Mouse (Mus musculus) gastrocnemius, postnatal 10 days (tissue): ENCODE measurements around the gene Kcnk15. TPM values are rescaled to one million over a fixed set of nuclear protein-coding genes. Genes with fewer than 3 reads are reported as not detected.

Experiments used
- DNase-seq: peaks from one replicate; pipeline ENCODE4 v3.0.0; 2021; ENCODE audit warnings: mixed read lengths
- total RNA-seq, 2 experiments: library from RNA; stranded (reverse); gene quantifications; 2 replicates each; pipeline ENCODE4 v1.2.3; 2021

Gene Kcnk15
- total RNA-seq, 2 experiments from 2014 or later, result not detected

GRCm38 (mm10) chr2:163876830-163877498 lies 23.5 kb downstream of the Kcnk15 start:
- DNase-seq, result no peak

- peak; percentile 54 for DNase-seq
Observed at GRCm38 (mm10) chr2:163880891-163881290, 27.4 kb downstream of the Kcnk15 start.

GRCm38 (mm10) chr2:163882859-163883652 lies 29.6 kb downstream of the Kcnk15 start:
- DNase-seq, result no peak

GRCm38 (mm10) chr2:163889411-163889810 lies 36.0 kb downstream of the Kcnk15 start:
- peak; percentile 38 for DNase-seq

- no peak for DNase-seq
Observed at GRCm38 (mm10) chr2:163890586-163890985, 37.1 kb downstream of the Kcnk15 start.

GRCm38 (mm10) chr2:163891271-163891670 lies 37.8 kb downstream of the Kcnk15 start:
- DNase-seq, result no peak

- DNase-seq, result no peak
Observed at GRCm38 (mm10) chr2:163893446-163894370, 40.3 kb downstream of the Kcnk15 start.

- no peak for DNase-seq
Observed at GRCm38 (mm10) chr2:163895156-163895555, 41.7 kb downstream of the Kcnk15 start.

- no peak for DNase-seq
Observed at GRCm38 (mm10) chr2:163897026-163897425, 43.6 kb downstream of the Kcnk15 start.

GRCm38 (mm10) chr2:163897988-163898535 lies 44.6 kb downstream of the Kcnk15 start:
- DNase-seq, result no peak

- DNase-seq, result no peak
Observed at GRCm38 (mm10) chr2:163899910-163900411, 46.5 kb downstream of the Kcnk15 start.

- no peak for DNase-seq
Observed at GRCm38 (mm10) chr2:163901043-163901442, 47.6 kb downstream of the Kcnk15 start.

GRCm38 (mm10) chr2:163902448-163902847 lies 49.0 kb downstream of the Kcnk15 start:
- DNase-seq, result no peak

GRCm38 (mm10) chr2:163903461-163903860 lies 50.0 kb downstream of the Kcnk15 start:
- DNase-seq, result peak; percentile 13

GRCm38 (mm10) chr2:163904323-163904722 lies 50.9 kb downstream of the Kcnk15 start:
- no peak for DNase-seq

- DNase-seq, result no peak
Observed at GRCm38 (mm10) chr2:163907131-163907530, 53.7 kb downstream of the Kcnk15 start.

Other genes with a start within 250 kb of the Kcnk15 start
- 100 to 1,000 TPM; 141 to 145 TPM for gene Serinc3, start 208.5 kb upstream of the Kcnk15 start, total RNA-seq
- gene Pkig, start 195.3 kb upstream of the Kcnk15 start, total RNA-seq, result 100 to 1,000 TPM; 123 to 129 TPM
- gene Ada, start 103.4 kb upstream of the Kcnk15 start, total RNA-seq, result 1 to 10 TPM; 1.1 to 2.4 TPM
- gene Ccn5, start 32.8 kb upstream of the Kcnk15 start, total RNA-seq, result 1 to 10 TPM in 1 of 2 experiments, under 1 TPM in 1; 0.40 to 1.9 TPM
- gene Rims4, start 65.0 kb downstream of the Kcnk15 start, total RNA-seq, result under 1 TPM; 0.90 to 0.96 TPM
- gene Ywhab, start 141.3 kb downstream of the Kcnk15 start, total RNA-seq, result 10 to 100 TPM; 80.1 to 90.3 TPM
- gene Pabpc1l, start 171.8 kb downstream of the Kcnk15 start, total RNA-seq, result 1 to 10 TPM in 1 of 2 experiments, under 1 TPM in 1; 0.56 to 1.4 TPM
- gene Stk4, start 216.7 kb downstream of the Kcnk15 start, total RNA-seq, result 10 to 100 TPM; 13.7 to 15.1 TPM
- gene Tomm34, start 217.5 kb downstream of the Kcnk15 start, total RNA-seq, result 10 to 100 TPM; 14.7 to 18.7 TPM